Mouse (Mus musculus) left cerebral cortex, postnatal 36 days (tissue): ENCODE measurements at regions not wholly inside any gene's neighbourhood (a gene's known extent, or its start where the extent isn't known, plus 50 kb on each side); places are given as distances from the start of the nearest gene placed in this dataset.

Experiments
- DNase-seq, 2 experiments: peaks; one replicate each; pipeline ENCODE4 v3.0.0; 2021 to 2022; ENCODE audit warnings: low spot score in 2 of 2, mixed read lengths in 1 of 2
- intact Hi-C: fragments of 180-260 bp; cut with DNase I; formaldehyde crosslinking; loops from one replicate; pipeline ENCODE4 v1.15.1; 2025

GRCm38 (mm10) chr12:26244701-26245100, 170.4 kb downstream of the Rnf144a start:
- intact Hi-C loops: no loop called here
- DNase-seq: no peak

GRCm38 (mm10) chr12:26227557-26228020, 187.5 kb downstream of the Rnf144a start:
- DNase-seq: peak; percentile 38 to 44
- intact Hi-C loops: loop anchor here (5.0 kb wide), 2 partner anchors 135 to 365 kb away; no protein-coding TSS in a partner anchor

GRCm38 (mm10) chr12:26226363-26226762, 188.7 kb downstream of the Rnf144a start:
- peak in 1 of 2 experiments; percentile 49 for DNase-seq
- intact Hi-C loops: loop anchor here (5.0 kb wide), 2 partner anchors 134 to 364 kb away; no protein-coding TSS in a partner anchor

GRCm38 (mm10) chr12:26212447-26212846, 202.6 kb downstream of the Rnf144a start:
- intact Hi-C loops: no loop called here
- no peak for DNase-seq

GRCm38 (mm10) chr12:26211423-26211822, 203.6 kb downstream of the Rnf144a start:
- DNase-seq: no peak
- intact Hi-C loops: no loop called here

- intact Hi-C loops: no loop called here
- no peak for DNase-seq
These were observed 208.3 kb downstream of the Rnf144a start for GRCm38 (mm10) chr12:26206751-26207150.

GRCm38 (mm10) chr12:26206036-26206435, 209.0 kb downstream of the Rnf144a start:
- intact Hi-C loops: no loop called here
- no peak for DNase-seq

- no peak for DNase-seq
- intact Hi-C loops: no loop called here
These were observed 223.0 kb downstream of the Rnf144a start for GRCm38 (mm10) chr12:26191982-26192576.

GRCm38 (mm10) chr12:26191268-26191981, 223.6 kb downstream of the Rnf144a start:
- DNase-seq: peak; percentile 20 to 30
- intact Hi-C loops: no loop called here

- no peak for DNase-seq
- intact Hi-C loops: no loop called here
These were observed 226.1 kb downstream of the Rnf144a start for GRCm38 (mm10) chr12:26188996-26189395.

GRCm38 (mm10) chr12:26187091-26187862, 227.8 kb downstream of the Rnf144a start:
- no peak for DNase-seq
- intact Hi-C loops: no loop called here

- intact Hi-C loops: loop anchor here (5.0 kb wide), 1 partner anchor 98 kb away; no protein-coding TSS in a partner anchor
- no peak for DNase-seq
These were observed 230.2 kb downstream of the Rnf144a start for GRCm38 (mm10) chr12:26184701-26185460.

GRCm38 (mm10) chr12:26183021-26183420, 232.0 kb downstream of the Rnf144a start:
- DNase-seq: no peak
- intact Hi-C loops: loop anchor here (5.0 kb wide), 1 partner anchor 96 kb away; no protein-coding TSS in a partner anchor

GRCm38 (mm10) chr12:26180846-26181245, 234.2 kb downstream of the Rnf144a start:
- DNase-seq: peak in 1 of 2 experiments; percentile 43
- intact Hi-C loops: loop anchor here (5.0 kb wide), 1 partner anchor 94 kb away; no protein-coding TSS in a partner anchor

GRCm38 (mm10) chr12:26176231-26176662, 238.8 kb downstream of the Rnf144a start:
- intact Hi-C loops: no loop called here
- DNase-seq: no peak

GRCm38 (mm10) chr12:26163416-26163815, 251.6 kb downstream of the Rnf144a start:
- intact Hi-C loops: no loop called here
- peak in 1 of 2 experiments; percentile 41 for DNase-seq

GRCm38 (mm10) chr12:26160861-26161615, 254.0 kb downstream of the Rnf144a start:
- no peak for DNase-seq
- intact Hi-C loops: no loop called here

GRCm38 (mm10) chr12:26152992-26153391, 262.1 kb downstream of the Rnf144a start:
- no peak for DNase-seq
- intact Hi-C loops: no loop called here

GRCm38 (mm10) chr12:26146336-26146735, 268.7 kb downstream of the Rnf144a start:
- intact Hi-C loops: no loop called here
- no peak for DNase-seq
